Mouse (Mus musculus) hindbrain, embryonic 11.5 days (tissue): ENCODE data around the gene Chaf1a. TPM values are rescaled to one million over a fixed set of nuclear protein-coding genes. Genes with fewer than 3 reads are reported as not detected.
A peak's percentile ranks its signal among the peaks of the same experiment; 100 is the strongest.

Experiments
- ATAC-seq: fragments of 200-750 bp; cut with Nextera tagmentation; 2 replicates; pipeline ENCODE4 v1.8.0; 2017; ENCODE audit warnings: mild to moderate bottlenecking, moderate TSS enrichment, moderate library complexity; ENCODE audit not compliant: low FRiP score
- DNase-seq: peaks from one replicate; pipeline ENCODE4 v3.0.0-alpha.2; 2015; ENCODE audit warnings: low spot score
- H3K27ac ChIP-seq: fragments of 300-500 bp; sonication (generic); 2 replicates; pipeline ENCODE4 v1.5.1; 2014; ENCODE audit warnings: mild to moderate bottlenecking, low read depth, low read length
- H3K27me3 ChIP-seq: fragments of 300-500 bp; sonication (generic); 2 replicates; pipeline ENCODE4 v1.6.1; 2014; ENCODE audit warnings: mild to moderate bottlenecking, low read length, moderate library complexity, mixed read lengths; ENCODE audit not compliant: control insufficient read depth, insufficient read depth
- H3K36me3 ChIP-seq: fragments of 300-500 bp; sonication (generic); 2 replicates; pipeline ENCODE4 v1.6.1; 2014; ENCODE audit warnings: mild to moderate bottlenecking, low read length, moderate library complexity, mixed read lengths; ENCODE audit not compliant: control insufficient read depth, insufficient read depth
- H3K4me1 ChIP-seq: fragments of 300-500 bp; sonication (generic); replicated peaks from 2 replicates; pipeline ENCODE4 v1.6.1; 2014; ENCODE audit warnings: low read length, mixed read lengths; ENCODE audit not compliant: control insufficient read depth, insufficient read depth
- H3K4me2 ChIP-seq: fragments of 300-500 bp; sonication (generic); replicated peaks from 2 replicates; pipeline ENCODE4 v1.6.1; 2014; ENCODE audit warnings: mild to moderate bottlenecking, low read depth, low read length
- H3K4me3 ChIP-seq: fragments of 300-500 bp; sonication (generic); 2 replicates; pipeline ENCODE4 v1.5.1; 2014; ENCODE audit warnings: low read depth, low read length
- H3K9ac ChIP-seq: fragments of 300-500 bp; sonication (generic); 2 replicates; pipeline ENCODE4 v1.6.1; 2014; ENCODE audit warnings: low read depth, low read length
- H3K9me3 ChIP-seq: fragments of 300-500 bp; sonication (generic); 2 replicates; pipeline ENCODE4 v1.6.1; 2016; ENCODE audit warnings: low read length; ENCODE audit not compliant: control insufficient read depth
- WGBS: fragments of 180-500 bp; shearing (Covaris S2); extraction: QIAGEN DNeasy Blood & Tissue Kit; methylation state at CpG from one replicate; pipeline ENCODE4 v1.1.7; 2014; 5-methylcytosine and 5-hydroxymethylcytosine counted together
- polyA plus RNA-seq: library from polyadenylated mRNA; unstranded; fragments of >200 nt; fragmentation: Nextera tagmentation; extraction: Ambion mirVana; gene quantifications from 2 replicates; pipeline ENCODE4 v1.2.1, GENCODE M21; 2014

Chaf1a gene
- polyA plus RNA-seq, 1 experiment from 2014 or later = 16.1 TPM

GRCm38 (mm10) chr17:56016793-56017785 lies 23.1 kb upstream of the Chaf1a start:
- Histone ChIP-seq H3K27me3 (no peaks in the 10 kb centered on the region), H3K4me3 (no peak overlapping the region), H3K4me2 (no peak overlapping the region), H3K27ac (no peak overlapping the region), H3K36me3 (peaks cover 21% of the 10 kb centered on the region), H3K4me1 (no peaks in the 10 kb centered on the region), H3K9ac (no peak overlapping the region), H3K9me3 (no peaks in the 10 kb centered on the region)
- 86% methylated on average over 15 of the region's 15 CpGs for WGBS
- ATAC-seq = no peak
- no peak for DNase-seq

- Histone ChIP-seq H3K27ac (no peak overlapping the region), H3K4me1 (peaks cover under 1% of the 10 kb centered on the region; the same call in 1 of the 2 replicates), H3K4me2 (no peak overlapping the region), H3K27me3 (no peaks in the 10 kb centered on the region), H3K4me3 (no peak overlapping the region), H3K36me3 (peaks cover 21% of the 10 kb centered on the region), H3K9ac (no peak overlapping the region), H3K9me3 (no peaks in the 10 kb centered on the region)
- 85% methylated on average over 7 of the region's 7 CpGs for WGBS
- ATAC-seq (0 out of 2 replicates have a peak, but pooled peaks have one; percentile 2), DNase-seq (no peak)
Observed at GRCm38 (mm10) chr17:56017848-56018247, 22.4 kb upstream of the Chaf1a start.

- Histone ChIP-seq H3K9me3 (no peaks in the 10 kb centered on the region), H3K9ac (no peak overlapping the region), H3K4me2 (no peak overlapping the region), H3K27me3 (no peaks in the 10 kb centered on the region), H3K4me1 (peaks cover 3% of the 10 kb centered on the region; the same call in 1 of the 2 replicates), H3K4me3 (no peak overlapping the region), H3K36me3 (peaks cover 21% of the 10 kb centered on the region), H3K27ac (no peak overlapping the region)
- ATAC-seq (peak; percentile 22; the same call in 1 of the 2 replicates), DNase-seq (no peak)
- WGBS = 77% methylated on average over 20 of the region's 20 CpGs
Observed at GRCm38 (mm10) chr17:56018347-56019131, 21.7 kb upstream of the Chaf1a start.

DNA sequence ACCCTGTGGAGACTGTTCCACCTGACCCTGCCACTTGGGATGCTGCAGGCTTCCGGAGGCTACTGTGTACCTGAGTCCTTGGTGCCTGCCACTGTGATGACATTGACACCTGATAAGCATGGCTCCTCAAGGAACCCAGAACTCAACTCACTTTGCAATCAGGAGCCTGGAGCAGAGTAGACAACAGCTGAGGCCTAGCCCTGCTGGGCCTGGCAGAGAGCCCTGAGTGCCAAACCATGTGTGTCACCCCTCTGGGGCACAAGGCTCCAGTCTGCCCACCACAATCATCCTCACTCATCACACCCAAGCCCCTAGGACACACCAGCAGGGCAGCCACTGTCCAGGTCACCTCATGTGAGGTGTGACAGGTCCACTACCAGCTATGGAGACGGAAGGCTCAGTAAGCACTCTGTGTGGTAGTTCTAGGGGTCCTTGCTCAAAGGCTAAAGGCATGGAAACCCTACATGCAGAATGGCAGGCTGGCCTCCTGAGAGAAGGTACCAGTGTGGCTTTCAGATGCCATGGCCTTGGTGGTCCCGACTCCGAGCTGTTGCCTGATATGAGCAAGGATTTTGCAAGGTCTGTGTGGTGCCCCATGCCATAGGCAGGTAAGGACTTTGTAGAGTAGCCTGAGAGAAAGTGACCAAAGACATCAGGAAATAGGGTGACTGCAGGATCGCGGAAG lies 19.7 kb upstream of the Chaf1a start:
- Histone ChIP-seq H3K27me3 (no peaks in the 10 kb centered on the region), H3K4me1 (peaks cover 3% of the 10 kb centered on the region; the same call in 1 of the 2 replicates), H3K4me3 (no peak overlapping the region), H3K36me3 (peaks cover 21% of the 10 kb centered on the region), H3K9me3 (no peaks in the 10 kb centered on the region), H3K27ac (no peak overlapping the region), H3K4me2 (no peak overlapping the region), H3K9ac (no peak overlapping the region)
- ATAC-seq (no peak), DNase-seq (no peak)
- WGBS = 96% methylated on average over 6 of the region's 6 CpGs

GRCm38 (mm10) chr17:56021161-56021910 lies 18.9 kb upstream of the Chaf1a start:
- H3K9me3 ChIP-seq = no peaks in the 10 kb centered on the region
- peak overlapping the region; percentile 13; the same call in 1 of the 2 replicates for H3K27ac ChIP-seq
- no peak overlapping the region for H3K4me2 ChIP-seq
- peaks cover 3% of the 10 kb centered on the region; the same call in 1 of the 2 replicates for H3K4me1 ChIP-seq
- WGBS = 91% methylated on average over 4 of the region's 4 CpGs
- H3K36me3 ChIP-seq = peaks cover 16% of the 10 kb centered on the region
- H3K4me3 ChIP-seq = no peak overlapping the region
- no peak for DNase-seq
- no peak overlapping the region for H3K9ac ChIP-seq
- no peak for ATAC-seq
- no peaks in the 10 kb centered on the region for H3K27me3 ChIP-seq

DNA sequence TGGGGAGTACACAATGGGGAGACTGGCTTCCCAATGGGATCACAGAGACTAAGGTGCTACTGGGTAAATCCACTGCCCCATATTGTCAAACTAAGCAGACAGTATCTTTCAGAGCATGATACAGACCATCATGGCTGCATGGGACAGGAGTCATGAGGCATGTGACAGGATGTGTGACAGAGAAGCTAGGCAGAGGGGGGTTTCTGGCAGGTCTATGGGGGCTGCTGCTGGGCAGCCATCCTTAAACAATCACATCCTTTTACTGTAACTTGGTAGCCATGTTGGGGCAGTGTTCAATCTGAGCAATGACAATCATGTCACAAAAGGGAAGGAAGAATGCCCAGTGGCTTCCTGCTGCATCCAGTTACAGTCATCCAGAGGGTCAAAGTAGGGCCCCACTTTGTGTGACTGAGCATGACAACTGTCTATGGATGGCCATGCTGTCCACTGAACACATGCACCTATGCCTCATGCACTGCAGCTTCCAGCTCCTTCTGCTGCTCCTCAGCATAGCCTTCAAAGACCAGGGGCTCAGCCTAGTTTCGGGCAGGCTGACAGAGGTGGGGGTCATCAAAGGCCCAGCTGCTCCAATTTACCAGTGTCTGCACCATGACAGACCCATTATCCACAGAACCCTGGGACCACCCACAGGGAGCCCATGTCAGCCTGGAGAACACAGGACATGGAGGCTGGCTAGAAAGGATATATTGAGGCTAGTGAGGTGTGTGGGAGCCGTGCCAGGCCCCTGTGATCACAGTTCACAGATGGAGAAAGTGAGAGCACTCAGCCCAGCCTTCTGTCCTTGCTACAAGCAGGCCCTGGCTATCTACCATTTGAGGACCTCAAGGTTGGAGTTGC lies 17.9 kb upstream of the Chaf1a start:
- Histone ChIP-seq H3K27ac (peak overlapping the region; percentile 13; the same call in 1 of the 2 replicates), H3K36me3 (peaks cover 10% of the 10 kb centered on the region), H3K9me3 (no peaks in the 10 kb centered on the region), H3K9ac (no peak overlapping the region), H3K4me1 (peaks cover 3% of the 10 kb centered on the region; the same call in 1 of the 2 replicates), H3K4me3 (no peak overlapping the region), H3K4me2 (no peak overlapping the region), H3K27me3 (no peaks in the 10 kb centered on the region)
- DNase-seq = no peak
- WGBS = 53% methylated on average over 2 of the region's 2 CpGs
- ATAC-seq = peak; percentile 22; the same call in 1 of the 2 replicates

GRCm38 (mm10) chr17:56022989-56023290 lies 17.3 kb upstream of the Chaf1a start:
- peaks cover 3% of the 10 kb centered on the region; the same call in 1 of the 2 replicates for H3K4me1 ChIP-seq
- 77% methylated on average over 4 of the region's 4 CpGs for WGBS
- no peaks in the 10 kb centered on the region for H3K27me3 ChIP-seq
- H3K4me2 ChIP-seq = no peak overlapping the region
- no peaks in the 10 kb centered on the region for H3K9me3 ChIP-seq
- H3K27ac ChIP-seq = no peak overlapping the region
- H3K36me3 ChIP-seq = peaks cover 5% of the 10 kb centered on the region
- DNase-seq = no peak
- no peak overlapping the region for H3K9ac ChIP-seq
- no peak for ATAC-seq
- no peak overlapping the region for H3K4me3 ChIP-seq
